Mouse (Mus musculus) hindbrain, embryonic 15.5 days (tissue): ENCODE results near the gene Zic5. TPM values are rescaled to one million over a fixed set of nuclear protein-coding genes. Genes with fewer than 3 reads are reported as not detected.

Experiments used
- ATAC-seq: fragments of 200-750 bp; cut with Nextera tagmentation; 2 replicates; pipeline ENCODE4 v1.8.0; 2017; ENCODE audit warnings: low read depth, moderate number of reproducible peaks, moderate TSS enrichment; ENCODE audit not compliant: low FRiP score
- H3K27ac ChIP-seq: fragments of 300-500 bp; sonication (generic); replicated peaks from 2 replicates; pipeline ENCODE4 v1.5.1; 2015; ENCODE audit warnings: mild to moderate bottlenecking, inconsistent platforms
- H3K27me3 ChIP-seq: fragments of 300-500 bp; sonication (generic); 2 replicates; pipeline ENCODE4 v1.6.1; 2015; ENCODE audit warnings: control low read depth, inconsistent platforms
- H3K36me3 ChIP-seq: fragments of 300-500 bp; sonication (generic); 2 replicates; pipeline ENCODE4 v1.6.1; 2015; ENCODE audit warnings: control low read depth, inconsistent platforms
- H3K4me1 ChIP-seq: fragments of 300-500 bp; sonication (generic); replicated peaks from 2 replicates; pipeline ENCODE4 v1.6.1; 2015; ENCODE audit warnings: control low read depth, inconsistent platforms
- H3K4me2 ChIP-seq: fragments of 300-500 bp; sonication (generic); 2 replicates; pipeline ENCODE4 v1.6.1; 2015; ENCODE audit warnings: moderate library complexity, mild to moderate bottlenecking, inconsistent platforms
- H3K4me3 ChIP-seq: fragments of 300-500 bp; sonication (generic); 2 replicates; pipeline ENCODE4 v1.5.1; 2015; ENCODE audit warnings: mild to moderate bottlenecking, inconsistent platforms
- H3K9ac ChIP-seq: fragments of 300-500 bp; sonication (generic); 2 replicates; pipeline ENCODE4 v1.6.1; 2015; ENCODE audit warnings: inconsistent platforms
- H3K9me3 ChIP-seq: fragments of 300-500 bp; sonication (generic); 2 replicates; pipeline ENCODE4 v1.6.1; 2016; ENCODE audit warnings: control low read depth, inconsistent platforms
- WGBS: fragments of 180-500 bp; shearing (Covaris S2); methylation state at CpG from one replicate; pipeline ENCODE4 v1.1.7; 2015; 5-methylcytosine and 5-hydroxymethylcytosine counted together
- polyA plus RNA-seq: library from polyadenylated mRNA; unstranded; fragments of >200 nt; fragmentation: Nextera tagmentation; extraction: Ambion mirVana; gene quantifications from 2 replicates; pipeline ENCODE4 v1.2.1, GENCODE M21; 2015

Zic5 gene
- polyA plus RNA-seq, 1 experiment from 2014 or later: 17.9 TPM

DNA sequence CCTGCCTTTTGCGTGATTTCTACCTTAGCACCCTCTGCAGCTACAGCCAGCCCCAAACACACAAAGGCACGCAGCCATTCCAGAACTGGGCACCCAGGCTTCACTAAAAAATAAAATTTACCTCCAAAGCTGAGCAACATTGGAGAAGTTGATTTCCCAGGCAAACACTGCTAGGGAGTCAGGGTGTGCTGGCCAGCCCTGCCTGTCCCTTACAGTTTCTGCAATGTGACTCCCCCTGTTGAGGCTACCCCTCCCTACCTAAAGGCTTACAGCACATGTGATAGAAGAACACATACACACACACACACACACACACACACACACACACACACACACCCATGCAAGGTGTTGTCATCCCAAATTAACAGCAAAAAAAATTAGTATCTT, 51.9 kb downstream of the Zic5 start:
- no peak overlapping the region for H3K9ac ChIP-seq
- H3K4me3 ChIP-seq: no peak overlapping the region
- H3K36me3 ChIP-seq: no peaks in the 10 kb centered on the region
- peaks cover 13% of the 10 kb centered on the region for H3K27me3 ChIP-seq
- ATAC-seq: no peak
- no peak overlapping the region for H3K27ac ChIP-seq
- no peaks in the 10 kb centered on the region for H3K9me3 ChIP-seq
- no peak overlapping the region for H3K4me2 ChIP-seq
- 82% methylated on average over 2 of the region's 2 CpGs for WGBS
- no peaks in the 10 kb centered on the region for H3K4me1 ChIP-seq

DNA sequence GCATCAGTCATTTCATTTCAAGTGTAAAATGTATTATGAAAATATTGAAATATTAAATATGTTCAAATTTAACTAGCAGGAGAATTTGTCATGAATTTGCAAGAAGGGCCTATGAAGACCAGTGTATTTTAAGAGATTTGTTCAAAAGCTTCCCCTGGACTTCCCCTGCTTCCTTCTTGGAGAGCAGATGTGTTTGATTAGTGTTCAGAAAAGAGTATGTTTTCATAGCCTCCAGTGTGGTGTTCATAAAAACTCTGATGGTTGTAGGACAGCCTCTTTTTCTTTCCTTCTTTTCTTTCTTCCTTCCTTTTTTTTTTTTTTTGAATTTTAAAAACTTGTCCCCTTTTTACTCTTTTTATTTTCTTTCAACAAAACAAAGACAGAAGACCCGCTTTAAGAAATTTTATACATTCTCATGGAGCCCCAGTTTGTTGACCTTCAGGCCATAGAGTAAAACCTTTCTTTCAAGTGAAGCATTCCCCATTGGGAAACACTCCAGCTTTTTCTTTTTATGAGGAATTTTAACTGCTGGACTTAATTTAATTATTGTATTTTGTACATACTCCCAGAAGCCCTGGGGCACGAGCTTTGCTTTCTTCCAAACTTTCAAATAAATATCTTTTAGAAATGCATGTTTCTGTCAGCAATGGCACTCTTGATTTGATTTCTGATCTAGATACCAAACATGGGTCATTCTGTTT, 52.5 kb downstream of the Zic5 start:
- Histone ChIP-seq H3K4me1 (no peaks in the 10 kb centered on the region), H3K9ac (no peak overlapping the region), H3K4me3 (no peak overlapping the region), H3K4me2 (no peak overlapping the region), H3K27me3 (peaks cover 18% of the 10 kb centered on the region), H3K36me3 (no peaks in the 10 kb centered on the region), H3K9me3 (no peaks in the 10 kb centered on the region), H3K27ac (no peak overlapping the region)
- WGBS: 76% methylated on average over 2 of the region's 2 CpGs
- no peak for ATAC-seq

Other genes with a start within 250 kb of the Zic5 start
- 2.4 and 2.7 TPM in 2 replicates for gene Gm5089, start 14.6 kb downstream of the Zic5 start, polyA plus RNA-seq
- 11.6 and 12.9 TPM in 2 replicates for gene Zic2, start 9.8 kb upstream of the Zic5 start, polyA plus RNA-seq
- gene Gm10837, start 24.9 kb upstream of the Zic5 start, polyA plus RNA-seq: 0.50 and 0.64 TPM in 2 replicates
- 29.0 and 30.2 TPM in 2 replicates for gene Pcca, start 68.6 kb upstream of the Zic5 start, polyA plus RNA-seq